Mouse (Mus musculus): Measurements from ENCODE around the gene Igf1.

DNA sequence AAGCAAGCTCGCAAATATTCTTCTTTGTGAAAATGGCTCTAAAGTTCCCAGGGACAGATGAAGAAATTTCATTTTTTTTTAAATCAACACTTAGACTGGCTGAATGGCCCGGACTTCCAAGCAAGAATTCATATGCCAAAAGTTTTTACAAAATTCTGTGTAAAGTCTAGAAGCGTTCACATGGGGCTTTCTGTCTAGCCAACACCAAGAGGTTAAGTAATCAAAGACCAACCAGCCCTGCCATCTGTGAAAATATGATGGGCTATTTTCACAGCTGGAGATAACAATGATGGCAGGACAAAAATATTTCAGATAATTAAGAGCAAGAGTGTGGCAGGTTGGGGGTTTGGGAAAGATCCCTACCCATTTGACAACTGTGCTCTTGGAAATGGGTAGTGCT, 64.2 kb downstream of the Igf1 start:
- no peak for TF ChIP-seq POLR2A (IDR thresholded peaks at IDR 0.05; ENCODE audit: insufficient read length, low read depth)
- TF ChIP-seq SRF (IDR thresholded peaks at IDR 0.05; ENCODE audit: control insufficient read depth, insufficient read length, low read depth): no peak
- TF ChIP-seq POLR2AphosphoS2 (IDR thresholded peaks at IDR 0.05; ENCODE audit: insufficient read length, low read depth): no peak

All from myocyte (in vitro differentiated cells).